Mouse (Mus musculus): Measurements from ENCODE around the gene Adss. TPM values are rescaled to one million over a fixed set of nuclear protein-coding genes. Genes with fewer than 3 reads are reported as not detected.

The Adss gene
- total RNA-seq, 1 experiment from 2014 or later = 255 TPM

DNA sequence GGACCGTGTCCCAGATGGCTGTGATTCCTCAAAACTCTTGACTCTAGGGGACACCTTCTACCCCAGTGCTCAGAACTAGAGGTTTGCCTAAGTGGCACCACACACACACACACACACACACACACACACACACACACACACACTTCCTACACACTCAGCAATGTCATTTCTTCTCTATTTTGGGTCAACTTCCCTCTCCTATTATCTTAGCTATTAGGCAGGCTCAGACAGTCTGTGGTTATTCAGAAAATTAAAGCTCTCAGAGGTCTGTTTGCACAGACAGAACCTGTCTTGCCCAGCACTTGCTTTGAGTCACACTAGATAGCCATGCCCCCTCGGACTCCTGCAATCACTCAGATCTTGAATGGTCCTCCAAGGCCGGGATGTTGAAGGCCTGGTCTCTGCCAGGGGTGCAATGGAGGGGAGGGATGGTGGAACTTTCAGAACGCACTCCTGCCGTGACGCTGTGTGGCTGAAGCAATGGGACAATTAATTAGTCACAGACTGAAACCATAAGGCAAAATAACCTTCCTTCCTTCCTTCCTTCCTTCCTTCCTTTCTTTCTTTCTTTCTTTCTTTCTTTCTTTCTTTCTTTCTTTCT, 58.7 kb downstream of the Adss start:
- peak; percentile 48 to 56 for ATAC-seq (replicated peaks in 1 of 2; ENCODE audit: insufficient read depth in 1 of 2, low FRiP score in 2 of 2, low TSS enrichment in 1 of 2, low read depth in 1 of 2, poor library complexity in 2 of 2, severe bottlenecking in 2 of 2)

DNA sequence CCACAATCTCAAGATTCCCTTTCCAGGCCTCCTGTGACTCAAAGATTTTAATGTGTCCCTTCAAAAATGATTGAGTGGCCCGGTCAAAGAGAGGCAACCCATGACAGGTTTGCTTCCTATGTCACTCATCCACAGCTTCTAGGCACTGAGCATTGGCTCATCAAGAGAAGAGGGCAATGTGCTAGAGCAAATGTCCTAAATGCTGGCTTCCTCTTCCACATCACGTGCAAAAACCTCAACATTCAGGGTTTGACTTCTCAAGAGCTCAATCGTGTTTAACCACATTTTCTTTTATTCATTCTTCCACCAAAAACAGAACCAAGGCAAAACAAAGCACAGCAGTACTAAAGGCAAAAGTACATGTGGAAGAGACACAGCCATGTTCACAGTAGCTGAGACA, 64.3 kb downstream of the Adss start:
- ATAC-seq (replicated peaks in 1 of 2; ENCODE audit: insufficient read depth in 1 of 2, low FRiP score in 2 of 2, low TSS enrichment in 1 of 2, low read depth in 1 of 2, poor library complexity in 2 of 2, severe bottlenecking in 2 of 2) = no peak

DNA sequence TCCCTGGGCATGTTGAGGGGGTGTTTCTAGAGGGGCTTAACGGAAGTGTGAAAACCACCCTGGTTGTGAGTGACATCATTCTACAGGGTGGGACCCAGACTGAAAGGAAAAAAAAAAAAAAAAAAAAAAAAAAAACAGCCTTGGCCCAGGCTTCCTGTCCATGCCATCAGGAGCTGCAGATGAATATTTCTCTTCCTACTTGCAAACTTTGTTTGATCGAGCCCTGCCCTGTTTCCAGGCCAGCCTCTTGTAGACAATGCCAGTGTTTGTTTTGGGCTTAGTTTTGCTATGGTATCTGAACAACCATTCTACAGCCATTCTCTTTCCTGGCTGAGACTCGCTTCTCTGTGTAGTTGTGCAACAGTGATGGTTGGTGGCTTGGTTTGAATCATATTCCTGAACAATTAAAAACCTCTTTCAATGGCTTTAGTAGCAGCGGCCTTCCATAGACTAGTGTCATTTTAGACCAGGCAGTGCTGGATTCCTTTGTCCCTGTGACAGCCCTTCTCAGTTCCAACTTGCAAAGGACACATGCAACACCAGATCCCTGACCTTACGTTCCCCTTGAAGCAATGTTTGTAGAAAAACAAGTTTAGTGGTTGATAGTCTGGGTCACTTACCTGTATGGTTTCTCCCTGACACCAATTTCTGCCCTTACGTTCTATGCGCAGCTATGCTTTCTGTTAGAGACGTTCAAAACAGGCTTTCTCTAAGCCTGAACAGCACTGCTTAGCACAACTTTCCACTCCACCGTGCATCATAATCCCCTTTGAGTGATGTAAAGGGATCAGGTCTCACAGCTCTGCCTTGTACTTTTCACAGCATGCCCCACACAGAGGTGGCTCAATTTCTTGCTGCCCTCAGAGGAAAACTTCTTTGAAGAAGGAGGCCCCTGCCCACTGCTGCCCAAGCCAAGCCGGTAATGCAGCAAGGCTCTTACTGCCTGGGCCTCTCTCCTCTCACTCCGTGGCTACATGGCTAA, 67.0 kb downstream of the Adss start, which contains the start of gene 1700016C15Rik:
1700016C15Rik (plus strand) TSS at position 772 of the 982 bp plus-strand sequence.
- no peak for ATAC-seq (replicated peaks in 1 of 2; ENCODE audit: insufficient read depth in 1 of 2, low FRiP score in 2 of 2, low TSS enrichment in 1 of 2, low read depth in 1 of 2, poor library complexity in 2 of 2, severe bottlenecking in 2 of 2)

DNA sequence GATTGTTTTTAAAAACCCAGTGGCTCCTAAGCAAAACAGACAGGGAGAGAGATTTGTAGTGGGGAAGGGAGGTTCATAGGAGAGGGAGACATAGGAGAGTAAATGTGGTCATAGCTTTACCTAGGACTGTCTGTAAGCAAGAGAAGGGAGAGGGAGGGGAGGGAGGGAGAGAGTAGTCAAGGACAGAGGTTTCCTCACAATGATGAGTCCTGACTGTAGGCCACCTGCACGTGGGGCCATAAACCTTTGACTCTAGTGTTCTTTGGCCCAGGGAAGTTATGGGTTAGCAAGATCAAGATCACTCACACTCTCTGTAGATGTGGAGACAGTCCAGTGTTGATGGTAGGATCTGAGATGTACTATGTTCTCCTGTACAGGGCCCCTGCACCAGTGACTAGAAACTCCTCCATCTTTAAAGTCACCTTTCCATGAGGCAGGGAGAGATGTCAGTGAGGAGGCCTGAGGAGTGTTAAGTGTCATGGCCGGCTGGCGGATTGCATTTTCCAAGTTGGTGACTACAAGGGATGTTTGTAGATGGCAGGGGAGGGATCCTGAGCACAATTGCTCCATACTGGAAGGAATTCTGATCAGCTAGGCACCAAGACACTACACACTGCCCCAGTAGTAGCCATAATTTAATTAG, 68.3 kb downstream of the Adss start:
- ATAC-seq (replicated peaks in 1 of 2; ENCODE audit: insufficient read depth in 1 of 2, low FRiP score in 2 of 2, low TSS enrichment in 1 of 2, low read depth in 1 of 2, poor library complexity in 2 of 2, severe bottlenecking in 2 of 2) = no peak

DNA sequence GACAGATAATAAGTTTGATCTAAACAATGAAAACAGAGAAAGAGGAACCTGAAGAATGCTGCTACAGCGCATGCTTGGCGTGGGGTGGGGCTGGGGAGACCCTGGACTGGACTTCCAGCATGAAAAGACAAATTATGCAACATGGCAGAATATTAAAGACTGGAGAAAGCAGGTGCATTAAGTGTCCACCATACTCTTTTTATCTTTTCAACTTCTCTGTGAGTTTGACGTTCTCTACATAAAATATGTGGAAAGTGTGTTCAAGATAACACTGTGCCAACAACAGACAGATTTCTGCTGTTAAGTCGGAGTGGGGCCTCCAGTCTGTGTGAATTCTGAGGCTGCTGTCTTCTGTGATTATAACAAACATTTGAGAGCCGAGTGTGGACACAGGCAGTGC, 69.4 kb downstream of the Adss start:
- ATAC-seq (replicated peaks in 1 of 2; ENCODE audit: insufficient read depth in 1 of 2, low FRiP score in 2 of 2, low TSS enrichment in 1 of 2, low read depth in 1 of 2, poor library complexity in 2 of 2, severe bottlenecking in 2 of 2) = no peak

DNA sequence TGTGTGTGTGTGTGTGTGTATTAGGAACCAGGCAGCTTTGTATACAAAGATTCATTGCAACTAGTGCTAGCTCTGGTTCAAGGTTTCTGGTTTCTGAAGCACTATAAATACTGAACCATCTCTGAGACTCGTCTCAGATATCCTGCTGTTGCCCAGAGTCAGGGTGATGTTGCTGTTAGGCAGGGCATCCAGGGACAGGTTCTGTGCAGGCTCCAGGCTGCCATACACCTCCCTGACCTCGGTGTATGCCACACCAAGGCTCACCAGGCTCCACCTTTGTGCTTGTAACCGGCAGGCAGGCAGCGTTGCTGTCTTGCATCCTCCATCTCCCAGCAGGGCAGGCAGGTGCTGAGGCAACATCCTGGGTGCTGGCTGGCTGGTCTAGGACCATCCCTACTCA, 72.5 kb downstream of the Adss start:
- no peak for ATAC-seq (replicated peaks in 1 of 2; ENCODE audit: insufficient read depth in 1 of 2, low FRiP score in 2 of 2, low TSS enrichment in 1 of 2, low read depth in 1 of 2, poor library complexity in 2 of 2, severe bottlenecking in 2 of 2)

DNA sequence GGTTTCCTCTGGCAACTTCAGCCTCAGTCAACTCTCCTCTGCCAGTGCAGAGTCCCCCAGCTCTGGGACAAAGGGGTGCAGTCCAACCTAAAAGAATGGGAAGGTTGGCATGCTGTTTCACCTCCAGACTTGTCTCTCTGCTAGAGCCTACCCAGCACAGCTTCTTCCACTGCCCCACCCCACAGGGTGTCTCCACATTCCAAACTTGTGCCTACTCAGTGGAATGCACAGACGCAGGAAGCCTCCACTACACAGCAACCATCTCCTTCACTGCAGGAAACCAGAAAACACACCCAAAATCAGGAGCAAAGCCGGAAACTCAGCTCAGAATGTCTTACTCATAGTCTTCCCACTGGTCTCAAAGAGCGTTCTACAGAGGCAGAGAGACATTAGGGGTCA, 77.3 kb downstream of the Adss start:
- no peak for ATAC-seq (replicated peaks in 1 of 2; ENCODE audit: insufficient read depth in 1 of 2, low FRiP score in 2 of 2, low TSS enrichment in 1 of 2, low read depth in 1 of 2, poor library complexity in 2 of 2, severe bottlenecking in 2 of 2)

DNA sequence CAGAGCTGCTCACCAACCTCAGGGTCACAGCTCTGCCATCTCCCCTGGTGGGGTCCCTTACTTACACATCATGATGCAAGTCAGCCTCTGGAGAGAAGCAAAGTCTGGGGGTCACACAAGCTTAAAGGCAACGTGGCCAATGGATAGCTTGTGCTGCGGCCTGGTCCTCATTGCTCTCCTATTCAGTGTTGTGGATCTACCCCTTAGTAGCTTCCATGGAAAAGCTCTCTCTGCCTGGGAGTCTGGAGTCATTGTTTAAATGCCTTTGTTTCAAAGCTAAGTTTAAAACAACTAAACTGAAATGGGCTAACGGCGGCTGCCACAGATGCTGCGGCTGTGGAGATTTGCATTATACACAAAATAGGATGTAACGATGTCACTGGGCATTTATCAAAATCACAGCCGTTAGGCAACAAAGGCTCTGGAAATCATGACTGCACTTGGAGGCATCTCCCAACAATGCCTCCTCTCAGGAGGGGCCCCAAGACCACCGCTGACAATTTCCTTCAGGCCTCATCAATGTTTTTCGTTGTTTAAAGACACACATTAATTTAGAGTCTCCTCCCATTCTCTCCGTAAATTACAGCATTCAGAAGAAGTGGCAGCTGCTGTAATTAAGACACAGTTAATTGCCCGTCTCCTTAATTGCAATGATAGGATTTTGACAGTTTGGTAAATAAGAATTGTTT, 77.8 kb downstream of the Adss start:
- no peak for ATAC-seq (replicated peaks in 1 of 2; ENCODE audit: insufficient read depth in 1 of 2, low FRiP score in 2 of 2, low TSS enrichment in 1 of 2, low read depth in 1 of 2, poor library complexity in 2 of 2, severe bottlenecking in 2 of 2)

DNA sequence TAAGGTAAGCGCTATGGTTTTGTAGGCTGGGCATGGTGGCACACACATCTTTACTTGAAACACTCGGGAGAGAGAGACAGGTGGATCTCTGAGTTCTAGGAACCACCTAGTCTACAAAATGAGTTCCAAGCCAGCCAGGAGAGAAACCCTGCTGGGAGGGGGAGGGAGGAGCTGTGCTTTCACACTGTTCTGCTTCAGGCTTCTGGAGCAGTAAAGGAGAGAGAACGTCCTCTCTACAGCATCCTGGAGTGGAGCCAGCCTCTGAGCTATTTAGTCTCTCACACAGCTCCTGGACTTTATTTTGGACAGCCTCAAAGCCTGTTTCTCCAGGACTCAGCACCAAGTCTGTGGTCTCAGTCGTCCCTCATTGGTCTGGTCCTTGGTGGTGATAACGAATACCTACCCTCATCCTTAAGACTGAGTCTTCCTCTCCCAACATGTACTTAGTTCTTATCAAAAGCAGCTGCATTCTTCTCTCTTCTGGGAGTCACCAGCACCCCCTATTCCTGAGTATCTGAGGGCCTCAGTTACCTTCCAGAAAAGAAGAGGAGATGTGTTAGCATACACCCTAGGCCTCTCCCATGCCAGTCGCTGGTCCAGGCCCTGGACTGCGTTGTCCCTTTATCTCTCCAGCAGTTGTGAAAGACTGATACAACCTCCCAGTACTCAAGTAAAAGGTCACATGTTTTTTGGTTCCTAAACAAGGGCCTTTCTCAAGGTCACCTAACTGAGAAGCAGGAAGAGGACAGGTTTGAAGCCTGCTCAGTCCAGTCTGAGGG, 79.1 kb downstream of the Adss start:
- ATAC-seq (replicated peaks in 1 of 2; ENCODE audit: insufficient read depth in 1 of 2, low FRiP score in 2 of 2, low TSS enrichment in 1 of 2, low read depth in 1 of 2, poor library complexity in 2 of 2, severe bottlenecking in 2 of 2) = no peak

DNA sequence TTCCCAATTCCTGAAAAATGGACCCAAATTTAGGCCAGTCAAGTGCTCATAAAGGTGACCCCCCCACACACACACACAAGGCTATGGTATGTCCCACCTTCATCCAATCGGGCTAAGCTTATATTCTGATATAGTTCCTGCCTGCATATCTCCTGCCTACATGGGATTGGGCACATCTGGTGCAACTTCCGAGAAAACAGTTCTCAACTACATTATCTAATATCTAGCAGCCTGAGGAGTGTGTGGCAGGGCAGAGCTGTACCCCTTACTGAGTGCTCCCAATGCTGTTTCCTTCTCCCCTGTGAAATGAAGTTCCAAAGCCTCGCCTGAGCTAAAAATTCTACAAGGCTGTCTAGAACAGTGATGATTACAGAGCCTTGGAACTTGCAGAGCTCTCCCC, 79.9 kb downstream of the Adss start:
- ATAC-seq (replicated peaks in 1 of 2; ENCODE audit: insufficient read depth in 1 of 2, low FRiP score in 2 of 2, low TSS enrichment in 1 of 2, low read depth in 1 of 2, poor library complexity in 2 of 2, severe bottlenecking in 2 of 2) = no peak

DNA sequence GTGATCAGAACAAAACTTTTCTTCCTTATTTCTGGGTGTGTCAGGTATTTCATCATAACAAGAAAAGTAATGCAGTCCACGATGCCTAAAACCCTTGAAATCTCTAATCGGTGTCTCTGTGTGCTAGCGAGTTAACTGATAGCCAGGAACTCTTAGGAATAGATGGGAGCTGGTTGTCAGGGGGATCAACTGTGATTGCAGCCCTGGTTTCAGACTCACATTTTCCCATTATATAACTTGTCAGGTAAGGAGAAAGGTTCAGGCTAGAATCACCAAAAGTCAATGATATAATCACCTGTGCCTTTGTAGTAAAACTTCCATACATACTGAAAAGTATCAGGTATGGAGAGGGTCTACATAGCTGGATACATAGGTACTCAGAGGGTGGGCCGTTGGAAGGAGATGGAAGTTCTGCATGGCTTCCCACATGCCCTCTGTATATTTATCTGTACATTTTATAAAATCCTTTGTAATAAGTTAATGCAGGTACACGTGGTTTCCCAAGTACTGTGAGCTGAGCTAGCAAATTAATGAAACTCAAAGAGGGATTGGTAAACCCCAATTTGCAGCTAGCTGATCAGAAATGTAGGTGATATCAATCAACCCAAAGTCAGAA, 81.8 kb downstream of the Adss start:
- ATAC-seq (replicated peaks in 1 of 2; ENCODE audit: insufficient read depth in 1 of 2, low FRiP score in 2 of 2, low TSS enrichment in 1 of 2, low read depth in 1 of 2, poor library complexity in 2 of 2, severe bottlenecking in 2 of 2) = no peak; a peak in 1 of 4 replicates

DNA sequence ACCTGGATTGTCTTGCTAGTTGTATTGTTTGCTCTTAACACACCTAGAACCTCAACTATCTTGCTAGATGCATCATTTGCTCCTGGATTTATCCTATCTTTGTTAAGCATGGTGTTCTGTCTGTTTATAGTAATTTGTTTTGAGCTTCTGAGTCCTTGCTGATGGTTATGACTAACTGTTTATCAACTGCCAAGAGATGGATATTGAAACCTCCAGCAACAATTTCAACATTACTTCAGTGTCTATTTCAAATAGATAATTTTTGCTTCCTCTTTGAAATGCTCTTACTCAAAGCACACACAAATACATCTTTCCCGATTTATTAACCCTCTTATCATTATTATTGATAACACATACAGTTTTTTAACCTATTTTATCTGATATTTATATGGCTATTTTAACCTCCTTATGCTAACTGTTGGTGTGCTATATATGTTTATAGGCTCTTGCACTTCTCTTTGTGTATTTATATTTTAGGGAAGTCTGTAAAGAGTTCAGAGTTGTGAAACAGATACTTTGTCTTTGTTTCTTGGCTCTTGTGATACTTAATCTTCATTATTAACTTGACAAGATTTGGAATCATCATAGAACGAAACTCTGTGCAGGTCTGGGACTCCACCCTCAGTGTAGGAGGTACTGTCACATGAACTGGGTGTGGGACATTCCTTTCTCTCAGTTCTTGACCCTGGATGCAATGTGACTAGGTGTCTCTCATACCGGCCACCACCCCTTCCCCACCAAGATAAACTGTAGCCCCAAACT, 82.5 kb downstream of the Adss start:
- ATAC-seq (replicated peaks in 1 of 2; ENCODE audit: insufficient read depth in 1 of 2, low FRiP score in 2 of 2, low TSS enrichment in 1 of 2, low read depth in 1 of 2, poor library complexity in 2 of 2, severe bottlenecking in 2 of 2) = peak in 1 of 2 experiments; percentile 12; a peak in 1 of 4 replicates

Other genes starting within 250 kb of the Adss start
- gene 1700016C15Rik, start 66.7 kb downstream of the Adss start, total RNA-seq (2017) = not detected in 2 replicates
- not detected in 2 replicates for gene Catspere2, start 186.9 kb upstream of the Adss start, total RNA-seq (2017)